In genomic region chr5:118302466-118303155, GRCm38 (mm10) we compare ENCODE assay signal across 16 mouse cellular contexts. TPM values are rescaled to one million over a fixed set of nuclear protein-coding genes. Genes with fewer than 3 reads are reported as not detected.
A peak's percentile ranks its signal among the peaks of the same experiment; 100 is the strongest.
DNase-seq lines count a peak whose midpoint lies in the region; ATAC-seq lines count a peak whose summit lies in the region.
"Had no signal": no experiment of that assay in that cellular context is flagged by ENCODE, and none has a peak within 500 bp of the region (broad histone marks: within the 10 kb centered on the region; RNA-seq: fewer than 3 reads in every experiment).

No protein-coding gene starts in this region.

- no peak overlapping the region for H3K27ac ChIP-seq in kidney, embryonic 16.5 days (ENCODE audit: low read length)
- peak overlapping the region; percentile 70 for H3K27ac ChIP-seq in liver, embryonic 16.5 days (ENCODE audit: low read length)
- H3K27ac ChIP-seq in stomach, embryonic 15.5 days = peak overlapping the region; percentile 61; the same call in 1 of the 2 replicates
- no peak overlapping the region for H3K27ac ChIP-seq in forebrain, embryonic 14.5 days (ENCODE audit: low read depth, low read length)
- H3K27ac ChIP-seq: embryonic facial prominence, embryonic 15.5 days; hindbrain, postnatal 0 days; macrophage; midbrain, embryonic 15.5 days had no signal

- H3K9me3 ChIP-seq in kidney, embryonic 16.5 days (ENCODE audit: low read length) = no peaks in the 10 kb centered on the region
- H3K9me3 ChIP-seq in liver, embryonic 16.5 days (replicated peaks; ENCODE audit: control insufficient read depth, low read length) = no peaks in the 10 kb centered on the region
- no peaks in the 10 kb centered on the region for H3K9me3 ChIP-seq in stomach, embryonic 15.5 days
- no peaks in the 10 kb centered on the region for H3K9me3 ChIP-seq in forebrain, embryonic 14.5 days (replicated peaks; ENCODE audit: control insufficient read depth, low read length)
- H3K9me3 ChIP-seq: embryonic facial prominence, embryonic 15.5 days; midbrain, embryonic 15.5 days had no signal

- peaks cover 7% of the 10 kb centered on the region; the same call in 1 of the 2 replicates for H3K27me3 ChIP-seq in kidney, embryonic 16.5 days (ENCODE audit: insufficient read depth, low read length)
- no peaks in the 10 kb centered on the region for H3K27me3 ChIP-seq in liver, embryonic 16.5 days (ENCODE audit: control insufficient read depth, insufficient read depth, low read depth, low read length)
- H3K27me3 ChIP-seq in stomach, embryonic 15.5 days (replicated peaks) = no peaks in the 10 kb centered on the region
- no peaks in the 10 kb centered on the region for H3K27me3 ChIP-seq in forebrain, embryonic 14.5 days (replicated peaks; ENCODE audit: control insufficient read depth, insufficient read depth, low read length)
- H3K27me3 ChIP-seq: embryonic facial prominence, embryonic 15.5 days; midbrain, embryonic 15.5 days had no signal

- no peak for ATAC-seq in kidney, embryonic 16.5 days (ENCODE audit: low FRiP score, low TSS enrichment)
- peak; percentile 93 for ATAC-seq in liver, embryonic 16.5 days (ENCODE audit: low read depth)
- ATAC-seq in stomach, embryonic 15.5 days (ENCODE audit: insufficient read depth, low FRiP score, low read depth) = peak; percentile 83
- ATAC-seq in forebrain, embryonic 14.5 days = no peak
- ATAC-seq: forebrain, embryonic 16.5 days; hindbrain, postnatal 0 days; midbrain, embryonic 15.5 days had no signal

- H3K4me3 ChIP-seq in kidney, embryonic 16.5 days (ENCODE audit: low read length) = no peak overlapping the region
- H3K4me3 ChIP-seq in liver, embryonic 16.5 days (ENCODE audit: low read depth, low read length) = no peak overlapping the region
- no peak overlapping the region for H3K4me3 ChIP-seq in stomach, embryonic 15.5 days (replicated peaks)
- no peak overlapping the region for H3K4me3 ChIP-seq in forebrain, embryonic 14.5 days (ENCODE audit: low read depth, low read length)
- H3K4me3 ChIP-seq: embryonic facial prominence, embryonic 15.5 days; midbrain, embryonic 15.5 days had no signal

- no peak overlapping the region for H3K9ac ChIP-seq in kidney, embryonic 16.5 days (replicated peaks; ENCODE audit: low read length)
- no peak overlapping the region for H3K9ac ChIP-seq in liver, embryonic 16.5 days (ENCODE audit: low read depth, low read length)
- no peak overlapping the region for H3K9ac ChIP-seq in stomach, embryonic 15.5 days
- H3K9ac ChIP-seq in forebrain, embryonic 14.5 days (ENCODE audit: low read length) = no peak overlapping the region
- H3K9ac ChIP-seq: embryonic facial prominence, embryonic 15.5 days; midbrain, embryonic 15.5 days had no signal

- 51% methylated on average over 9 of the region's 9 CpGs for WGBS in kidney, embryonic 16.5 days
- WGBS in liver, embryonic 16.5 days (ENCODE audit: insufficient replicate concordance) = 47% methylated on average over 9 of the region's 9 CpGs
- 34% methylated on average over 9 of the region's 9 CpGs for WGBS in stomach, embryonic 15.5 days
- 81% methylated on average over 9 of the region's 9 CpGs for WGBS in forebrain, embryonic 14.5 days

- peaks cover 3% of the 10 kb centered on the region for H3K4me1 ChIP-seq in kidney, embryonic 16.5 days (ENCODE audit: insufficient read depth, low read length)
- H3K4me1 ChIP-seq in liver, embryonic 16.5 days (ENCODE audit: control insufficient read depth, low read depth, low read length) = no peaks in the 10 kb centered on the region; the same call in none of the 2 replicates
- peaks cover 9% of the 10 kb centered on the region for H3K4me1 ChIP-seq in stomach, embryonic 15.5 days
- peaks cover 1% of the 10 kb centered on the region for H3K4me1 ChIP-seq in forebrain, embryonic 14.5 days (ENCODE audit: control insufficient read depth, insufficient read depth, low read length)

- H3K4me2 ChIP-seq in kidney, embryonic 16.5 days (replicated peaks; ENCODE audit: low read depth, low read length) = no peak overlapping the region
- no peak overlapping the region for H3K4me2 ChIP-seq in liver, embryonic 16.5 days (ENCODE audit: low read depth, low read length)
- 0 out of 2 replicates have a peak overlapping the region, but pooled peaks have one; percentile 8 for H3K4me2 ChIP-seq in stomach, embryonic 15.5 days
- no peak overlapping the region for H3K4me2 ChIP-seq in forebrain, embryonic 14.5 days (ENCODE audit: low read length)
- H3K4me2 ChIP-seq: embryonic facial prominence, embryonic 15.5 days; midbrain, embryonic 15.5 days had no signal

- no peaks in the 10 kb centered on the region for H3K36me3 ChIP-seq in kidney, embryonic 16.5 days (ENCODE audit: insufficient read depth, low read length)
- no peaks in the 10 kb centered on the region for H3K36me3 ChIP-seq in liver, embryonic 16.5 days (ENCODE audit: control insufficient read depth, insufficient read depth)
- H3K36me3 ChIP-seq in stomach, embryonic 15.5 days = no peaks in the 10 kb centered on the region
- no peaks in the 10 kb centered on the region for H3K36me3 ChIP-seq in forebrain, embryonic 14.5 days (ENCODE audit: control insufficient read depth, insufficient read depth, low read length)
- H3K36me3 ChIP-seq: embryonic facial prominence, embryonic 15.5 days; midbrain, embryonic 15.5 days had no signal

- peak; percentile 19 for DNase-seq in kidney, adult 18-20 months
- peak; percentile 45 to 51 for DNase-seq in kidney, postnatal 25 days
- no peak for DNase-seq in forebrain, embryonic 14.5 days (ENCODE audit: low spot score)
- no peak for DNase-seq in adrenal gland, adult 18-20 months (ENCODE audit: low spot score in 2 of 2)
- no peak for DNase-seq in cerebellum, adult 9-10 months
- DNase-seq: cerebellum, postnatal 14 days; gastrocnemius, postnatal 25 days; right cerebral cortex, postnatal 25 days had no signal

RNA-seq across cellular contexts. Expression of gene 2410131K14Rik, which starts 57.6 kb away (rescaled TPM):
- 10.6 and 10.7 TPM in 2 replicates for polyA plus RNA-seq in kidney, embryonic 16.5 days (2015; fragmentation: Nextera tagmentation; extraction: Ambion mirVana)
- 1.2 and 1.3 TPM in 2 replicates for polyA plus RNA-seq in liver, embryonic 16.5 days (2015; fragmentation: Nextera tagmentation; extraction: Ambion mirVana)
- 7.0 and 7.2 TPM in 2 replicates for polyA plus RNA-seq in stomach, embryonic 15.5 days (2015; fragmentation: Nextera tagmentation; extraction: Ambion mirVana)
- 14.6 and 17.1 TPM in 2 replicates for polyA plus RNA-seq in forebrain, embryonic 14.5 days (2014; fragmentation: Nextera tagmentation; extraction: Ambion mirVana)
- total RNA-seq in adrenal gland, adult 18-20 months (2021) = 1 to 10 TPM; 6.3 to 9.0 TPM

RNA-seq across cellular contexts. Expression of gene Rnft2, which starts 57.7 kb away (rescaled TPM):
- 2.8 and 3.3 TPM in 2 replicates for polyA plus RNA-seq in kidney, embryonic 16.5 days (2015; fragmentation: Nextera tagmentation; extraction: Ambion mirVana)
- polyA plus RNA-seq in liver, embryonic 16.5 days (2015; fragmentation: Nextera tagmentation; extraction: Ambion mirVana) = 0.19 TPM in 2 replicates
- polyA plus RNA-seq in stomach, embryonic 15.5 days (2015; fragmentation: Nextera tagmentation; extraction: Ambion mirVana) = 3.0 and 3.3 TPM in 2 replicates
- 10.7 and 11.3 TPM in 2 replicates for polyA plus RNA-seq in forebrain, embryonic 14.5 days (2014; fragmentation: Nextera tagmentation; extraction: Ambion mirVana)
- 1 to 10 TPM; 3.1 to 5.3 TPM for total RNA-seq in adrenal gland, adult 18-20 months (2021)

Comparison
In these comparisons a context has a peak if more than half of its experiments do, and no peak if none do; other contexts are left out.
1. DNase-seq: peak in kidney, adult 18-20 months (single experiment) and kidney, postnatal 25 days (2 of 2); none in forebrain, embryonic 14.5 days (single experiment), adrenal gland, adult 18-20 months (0 of 2) and cerebellum, adult 9-10 months (single experiment).
2. ATAC-seq: peak in liver, embryonic 16.5 days (single experiment) and stomach, embryonic 15.5 days (single experiment); none in kidney, embryonic 16.5 days (single experiment) and forebrain, embryonic 14.5 days (single experiment).
3. H3K27ac ChIP-seq: peak in liver, embryonic 16.5 days (single experiment) and stomach, embryonic 15.5 days (single experiment); none in kidney, embryonic 16.5 days (single experiment) and forebrain, embryonic 14.5 days (single experiment).